Mouse (Mus musculus): ENCODE results near the gene Ccdc117.
"Not testable (repeated sequence)": the region's sequence is repeated elsewhere in the genome, so short reads cannot be mapped to it uniquely, and the experiment has no call there.

The Ccdc117 gene

DNA sequence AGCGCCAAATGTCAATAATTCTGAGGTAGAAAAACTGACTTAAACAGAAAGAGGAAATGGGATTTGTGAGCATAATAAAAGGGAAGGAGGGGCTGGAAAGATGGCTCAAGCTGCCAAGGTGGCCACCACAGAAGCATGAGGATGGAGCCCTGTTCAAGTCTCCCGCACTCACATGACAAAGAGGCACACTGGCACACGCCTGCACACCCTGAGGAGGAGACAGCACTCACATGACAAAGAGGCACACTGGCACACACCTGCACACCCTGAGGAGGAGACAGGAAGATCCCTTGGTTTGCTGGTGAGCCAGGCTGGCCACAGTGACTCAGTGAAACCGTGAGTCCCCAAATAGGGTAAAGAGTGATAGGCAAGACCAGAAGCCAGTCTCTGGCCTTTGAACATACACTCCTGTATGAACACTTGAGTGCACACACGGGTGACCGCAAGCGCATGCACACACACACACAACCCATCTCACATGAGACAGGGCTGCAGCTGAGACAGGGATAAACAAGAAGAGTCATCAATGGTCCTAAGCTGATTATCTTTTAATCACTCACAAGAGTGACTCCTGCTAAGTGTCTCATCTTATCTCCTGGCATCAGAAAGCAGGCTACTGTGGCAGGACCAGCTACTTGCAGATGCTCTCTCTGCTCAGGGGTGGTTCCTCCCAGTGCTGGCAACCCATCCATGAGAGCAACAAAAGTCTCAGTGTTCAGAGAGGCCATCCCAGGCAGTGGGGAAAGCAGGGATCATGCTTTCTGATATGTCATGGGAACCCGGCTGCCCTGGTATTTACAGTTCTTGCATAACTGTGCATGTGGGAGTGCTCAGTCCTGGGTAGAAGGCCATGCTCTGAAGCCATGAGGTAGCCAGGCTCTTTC, 32.5 kb downstream of the Ccdc117 start:
- no peak for DNase-seq

DNA sequence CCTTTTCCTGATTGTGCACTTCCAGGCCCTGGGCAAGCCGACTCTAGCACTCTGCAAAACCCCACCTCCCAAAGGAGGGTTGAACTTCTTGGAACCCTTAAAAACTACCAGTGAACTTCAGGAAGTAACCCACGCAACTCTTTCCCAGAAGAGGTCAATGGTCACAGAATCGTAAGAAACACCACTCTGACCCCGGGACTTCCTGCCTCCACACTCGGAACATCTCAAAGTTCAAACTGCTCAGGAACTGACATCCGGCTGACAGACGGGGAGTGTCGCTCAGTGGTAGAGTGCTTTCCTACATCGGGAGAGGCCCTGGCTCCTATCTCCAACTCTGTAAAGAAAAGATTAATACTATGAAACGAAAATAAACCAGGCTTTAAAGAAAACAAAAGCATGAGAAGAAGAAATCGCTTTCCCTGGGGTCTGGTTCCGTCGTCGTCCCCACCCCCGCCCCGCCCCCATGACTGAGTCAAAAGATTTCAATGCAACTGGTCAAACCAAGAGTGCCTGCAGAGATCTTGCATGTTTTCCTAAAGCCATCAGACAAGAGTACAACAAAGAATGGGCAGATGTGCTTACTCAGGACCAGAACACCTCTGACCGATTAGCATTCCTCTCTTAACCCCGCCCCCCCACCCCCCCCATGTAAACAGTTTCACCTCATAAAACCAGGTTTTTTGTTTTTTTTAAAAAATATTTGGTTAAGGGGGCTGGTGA, 36.0 kb downstream of the Ccdc117 start:
- DNase-seq: no peak

DNA sequence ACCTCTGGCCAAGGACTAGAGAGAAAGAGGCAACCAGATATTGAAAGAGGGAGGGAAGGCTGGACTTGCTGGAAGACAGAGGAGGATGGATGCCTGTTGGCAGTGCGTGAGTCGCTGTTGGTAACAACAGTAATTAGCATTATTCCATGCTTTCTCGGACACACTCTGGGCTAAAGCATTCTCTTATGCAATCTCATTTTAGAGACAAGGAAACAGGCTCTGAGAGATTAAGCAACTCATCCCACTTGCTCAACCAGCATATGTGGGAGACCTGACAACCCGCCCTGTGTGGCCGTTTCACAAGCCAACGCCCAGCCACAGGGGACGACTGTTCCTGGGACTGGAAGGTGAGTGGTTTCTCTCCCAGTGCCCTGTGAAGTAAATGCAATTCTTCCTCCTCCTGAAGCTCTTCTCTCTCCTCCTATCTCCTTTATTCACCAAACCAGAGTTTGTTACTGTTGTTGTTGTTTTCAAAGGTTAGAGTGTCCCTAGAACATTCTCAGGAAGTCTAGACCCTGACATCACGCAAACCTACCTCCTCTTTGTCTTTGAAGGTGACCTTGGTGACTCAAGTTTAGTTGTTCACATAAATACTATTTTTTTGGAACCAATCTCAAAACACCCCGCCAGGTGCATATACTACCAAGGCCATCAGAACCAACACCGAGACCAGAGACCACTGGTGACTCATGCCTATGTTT, 39.5 kb downstream of the Ccdc117 start:
- DNase-seq: no peak

- DNase-seq: no peak
These were observed 40.9 kb downstream of the Ccdc117 start for GRCm38 (mm10) chr11:5500903-5501741.

- DNase-seq: no peak
These were observed 41.9 kb downstream of the Ccdc117 start for GRCm38 (mm10) chr11:5499961-5500644.

GRCm38 (mm10) chr11:5498931-5499661, 42.9 kb downstream of the Ccdc117 start:
- no peak for DNase-seq

- DNase-seq: no peak
These were observed 43.6 kb downstream of the Ccdc117 start for GRCm38 (mm10) chr11:5498422-5498821.

- DNase-seq: no peak
These were observed 45.3 kb downstream of the Ccdc117 start for GRCm38 (mm10) chr11:5496559-5497248.

DNA sequence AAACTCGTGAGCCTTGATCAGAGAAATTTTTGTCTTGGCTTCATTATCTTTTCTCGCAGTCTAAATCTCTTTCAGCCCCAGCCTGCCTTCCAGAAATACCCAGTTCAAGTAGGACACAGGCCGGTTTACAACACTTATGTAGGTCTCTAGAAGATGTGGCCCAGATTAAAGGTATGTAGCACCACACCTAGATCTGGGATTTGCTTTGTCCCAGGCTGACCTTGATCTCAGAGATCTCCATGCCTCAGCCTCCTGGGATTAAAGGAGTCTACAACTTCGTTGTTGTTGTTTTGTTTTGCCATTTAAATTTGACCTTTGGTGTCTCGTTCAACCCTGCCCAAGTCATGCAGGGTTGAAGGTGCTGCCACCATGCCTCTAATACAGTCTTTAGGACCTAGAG, 46.1 kb downstream of the Ccdc117 start:
- no peak for DNase-seq

DNA sequence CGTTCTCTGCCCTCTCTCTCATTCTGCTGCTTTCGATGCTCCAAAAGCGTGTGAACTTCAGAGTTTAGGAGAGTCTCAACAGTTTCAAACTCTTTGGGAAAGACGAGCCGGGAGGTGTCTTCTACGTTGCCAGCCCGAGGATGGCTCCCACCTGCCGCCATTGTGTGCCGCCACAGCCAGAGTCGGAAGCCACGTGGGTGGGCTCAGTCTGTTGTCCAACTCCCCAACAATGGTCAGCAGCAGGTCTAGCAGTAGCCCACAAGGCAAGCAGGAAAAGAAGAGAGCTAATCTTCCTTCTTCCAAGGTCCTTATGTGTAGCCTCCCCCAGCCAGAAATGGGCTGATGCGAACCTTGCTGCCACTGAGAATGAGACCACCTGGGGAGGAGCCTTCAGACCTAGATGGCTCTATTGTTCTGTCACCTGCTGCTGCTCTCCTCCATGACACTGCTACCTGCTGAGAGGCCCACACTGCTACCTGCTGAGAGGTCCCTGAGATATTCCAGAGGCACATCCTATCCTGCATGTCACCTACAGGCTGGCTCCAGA, 46.6 kb downstream of the Ccdc117 start:
- DNase-seq: no peak

DNA sequence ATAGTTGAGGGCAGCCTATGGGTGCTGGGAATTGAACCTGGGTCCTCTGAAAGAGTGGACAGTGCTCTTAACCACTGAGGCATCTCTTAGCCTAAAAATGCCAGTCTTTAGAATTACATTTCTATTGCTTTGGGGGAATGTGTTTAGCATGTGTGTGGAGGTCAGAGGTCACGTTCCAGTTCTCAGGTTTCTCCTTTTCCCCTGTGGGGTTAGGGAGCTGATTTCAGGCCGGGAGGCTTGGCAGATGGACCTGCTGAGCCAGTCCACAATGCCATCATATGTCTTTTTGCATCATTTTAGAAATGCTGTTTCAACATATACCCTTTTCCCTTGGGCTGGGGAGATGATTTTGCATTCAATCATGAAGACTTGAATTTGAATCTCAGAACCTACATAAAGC, 48.1 kb downstream of the Ccdc117 start:
- DNase-seq: no peak

GRCm38 (mm10) chr11:5491912-5492311, 50.1 kb downstream of the Ccdc117 start:
- no peak for DNase-seq

GRCm38 (mm10) chr11:5490989-5491656, 50.9 kb downstream of the Ccdc117 start:
- no peak for DNase-seq

DNA sequence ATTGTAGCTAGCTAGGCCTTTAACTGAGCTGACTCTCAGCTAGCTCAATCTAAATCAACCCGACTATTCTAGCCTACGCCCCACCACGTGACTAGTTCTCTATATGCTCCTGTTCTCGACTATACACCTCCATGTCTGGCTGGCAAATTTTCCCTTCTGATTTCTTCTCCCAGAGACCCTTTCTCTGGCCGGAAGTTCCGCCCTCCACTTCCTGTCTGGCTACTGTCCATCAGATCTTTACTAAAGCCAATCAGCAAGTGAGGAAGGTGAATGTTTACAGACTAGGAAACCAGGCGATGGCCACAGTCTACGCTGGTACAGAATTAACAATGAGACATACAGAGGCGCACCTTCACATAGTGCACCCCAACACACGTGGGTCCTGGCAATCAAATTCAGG, 52.6 kb downstream of the Ccdc117 start:
- DNase-seq: not testable (repeated sequence)

GRCm38 (mm10) chr11:5485193-5486011, 56.6 kb downstream of the Ccdc117 start:
- DNase-seq: peak; percentile 85 to 88

DNA sequence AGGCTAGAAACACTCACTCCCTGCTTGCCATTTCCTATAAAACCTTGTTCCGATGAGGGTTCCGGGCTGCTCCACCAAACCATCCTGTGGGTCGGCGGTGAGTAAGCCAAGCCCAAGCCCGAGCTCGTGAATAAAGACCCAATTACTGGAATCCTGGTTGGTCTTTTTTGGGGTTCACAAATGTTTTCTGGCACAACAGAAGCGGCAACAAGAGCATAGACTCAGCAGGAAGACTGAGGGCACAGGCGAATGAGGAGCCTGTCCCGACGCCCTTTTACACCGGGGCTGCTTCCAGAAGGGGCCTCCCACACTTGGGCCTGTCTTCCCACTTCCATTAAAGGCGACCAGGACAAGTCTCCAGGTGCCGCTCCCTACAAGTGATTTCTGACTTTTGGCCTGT, 59.4 kb downstream of the Ccdc117 start:
- DNase-seq: no peak
